Mouse (Mus musculus): ENCODE results near the gene Shld1.

Gene Shld1

DNA sequence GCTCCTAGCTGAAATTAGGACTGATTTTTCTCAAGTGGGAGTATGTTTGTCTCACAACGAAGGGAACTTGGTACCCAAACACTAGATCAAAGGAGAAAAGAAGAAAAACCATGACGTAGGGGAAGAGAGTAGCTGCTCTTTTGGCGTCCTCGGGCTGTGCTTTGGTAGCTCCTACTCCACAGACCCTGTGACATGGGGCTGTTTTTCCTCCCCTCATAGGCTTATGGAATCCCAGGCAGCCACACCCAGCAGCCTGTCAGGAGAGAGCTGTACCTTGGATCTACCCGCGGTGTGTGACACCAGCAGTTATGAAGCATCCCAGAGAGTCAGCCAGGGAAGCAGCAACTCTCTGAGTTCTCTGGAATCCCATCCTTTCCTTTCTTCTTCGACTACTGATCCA lies 5.0 kb downstream of the Shld1 start:
- peak; percentile 48 for DNase-seq (ENCODE audit: low read depth, low spot score)

DNA sequence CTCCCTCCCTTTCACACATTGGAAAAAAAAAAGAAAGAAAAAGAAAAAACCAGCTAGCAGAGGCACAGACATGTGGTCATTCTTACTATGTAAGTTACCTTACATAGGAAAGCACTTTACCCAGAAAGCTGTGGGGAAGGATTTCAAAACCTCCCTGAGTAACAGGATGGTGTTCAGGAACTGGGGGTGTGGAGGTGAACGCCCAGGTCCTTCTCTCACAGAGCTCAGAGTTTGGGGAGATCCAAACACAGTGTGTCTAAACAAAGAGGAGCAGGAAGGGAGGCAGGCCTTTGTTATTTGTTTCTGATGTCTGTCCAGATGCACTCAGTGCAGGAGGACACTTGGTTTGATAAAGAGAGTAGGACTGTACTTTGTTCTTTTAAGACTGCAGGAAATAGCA lies 5.6 kb downstream of the Shld1 start:
- no peak for DNase-seq (ENCODE audit: low read depth, low spot score)

DNA sequence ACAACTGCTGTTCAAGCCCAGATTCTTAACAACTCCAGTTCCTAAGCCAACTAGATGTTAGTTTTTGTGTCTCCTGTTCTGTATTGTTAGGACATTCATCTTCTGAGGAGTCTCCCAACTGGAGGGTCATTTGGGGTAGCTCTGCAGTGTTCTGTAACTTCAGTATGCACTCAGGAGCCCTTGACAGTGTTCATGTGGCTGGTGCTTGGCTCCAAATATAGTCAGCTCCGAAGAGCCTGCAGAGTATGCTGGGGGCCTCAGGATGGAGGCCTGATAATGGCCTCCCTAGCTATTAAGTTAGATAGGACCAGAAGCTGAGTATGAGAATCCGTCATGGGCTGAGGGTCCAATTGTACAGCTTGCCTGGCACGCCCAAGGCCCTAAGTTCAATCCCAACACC lies 7.2 kb downstream of the Shld1 start:
- DNase-seq (ENCODE audit: low read depth, low spot score) = no peak

DNA sequence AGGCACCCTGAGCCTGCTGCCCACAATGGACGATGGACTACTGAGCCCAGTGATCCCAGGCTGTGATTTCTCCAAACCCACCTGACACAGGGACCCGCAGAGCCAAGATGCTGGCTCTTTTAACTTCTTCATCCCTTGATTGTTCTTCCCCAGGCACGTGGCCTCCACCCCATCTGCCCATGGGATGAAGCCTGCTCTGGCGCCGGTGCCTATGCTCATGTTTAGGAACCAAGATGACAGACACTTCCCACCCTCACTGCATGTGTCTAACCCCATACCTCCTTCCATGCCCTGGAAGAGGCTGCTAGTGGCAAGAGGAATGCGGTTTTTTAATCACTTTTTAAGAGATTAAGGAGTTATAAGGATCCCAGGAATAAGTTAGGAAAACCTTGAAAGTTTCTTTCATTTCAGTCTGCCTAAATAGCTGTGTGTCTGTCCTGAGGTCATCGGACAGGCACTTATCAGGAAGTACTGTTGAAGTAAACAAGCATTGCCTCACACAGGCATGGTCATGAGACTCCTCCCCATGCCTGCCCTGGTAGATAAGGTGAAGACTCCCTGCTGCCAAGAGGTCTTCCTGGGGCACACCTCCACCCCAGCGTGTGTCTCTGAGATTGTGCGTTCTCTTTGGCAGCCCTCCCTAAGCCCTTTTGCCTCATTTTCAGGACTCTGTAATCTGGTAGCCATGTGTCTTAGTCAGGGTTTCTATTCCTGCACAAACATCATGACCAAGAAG lies 8.8 kb downstream of the Shld1 start:
- no peak for DNase-seq (ENCODE audit: low read depth, low spot score)

DNA sequence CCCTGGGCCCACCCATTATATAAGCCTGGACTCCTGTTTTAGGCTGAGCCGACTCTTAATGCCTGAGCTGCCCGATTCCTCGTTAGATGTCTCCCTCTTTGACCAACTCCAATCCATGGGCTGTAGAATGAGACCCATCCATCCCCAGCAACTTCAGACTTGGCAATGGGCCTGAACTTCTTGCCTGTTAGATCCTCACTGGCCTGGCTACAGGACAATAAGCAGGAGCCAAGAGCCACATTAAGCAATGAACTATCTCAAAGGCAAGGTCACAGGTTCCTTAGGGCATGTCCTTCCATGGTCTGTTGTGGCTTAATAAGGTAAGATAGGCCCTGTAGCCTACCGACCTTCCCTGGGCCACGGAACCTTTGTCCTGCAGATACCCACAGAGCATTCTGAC lies 9.8 kb downstream of the Shld1 start:
- DNase-seq (ENCODE audit: low read depth, low spot score) = no peak

DNA sequence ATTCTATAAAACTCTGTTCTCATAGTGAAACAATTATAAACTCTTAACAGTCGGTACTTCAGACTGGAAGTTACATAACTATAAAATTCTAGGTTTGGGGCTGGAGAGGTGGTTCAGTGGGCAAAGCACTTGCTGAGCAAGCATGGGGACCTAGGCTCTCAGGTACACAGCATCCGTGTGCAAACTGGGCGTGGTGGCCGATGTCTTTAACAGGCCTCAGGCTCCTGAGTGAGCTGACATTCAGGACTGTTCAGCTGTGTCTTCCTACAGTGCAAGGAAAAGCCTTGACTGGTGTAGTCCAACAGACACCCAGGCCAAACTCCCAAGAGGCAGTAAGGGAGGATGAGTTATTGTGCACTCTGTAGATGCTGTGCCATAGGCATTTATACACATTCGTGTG lies 10.5 kb downstream of the Shld1 start:
- DNase-seq (ENCODE audit: low read depth, low spot score) = no peak

DNA sequence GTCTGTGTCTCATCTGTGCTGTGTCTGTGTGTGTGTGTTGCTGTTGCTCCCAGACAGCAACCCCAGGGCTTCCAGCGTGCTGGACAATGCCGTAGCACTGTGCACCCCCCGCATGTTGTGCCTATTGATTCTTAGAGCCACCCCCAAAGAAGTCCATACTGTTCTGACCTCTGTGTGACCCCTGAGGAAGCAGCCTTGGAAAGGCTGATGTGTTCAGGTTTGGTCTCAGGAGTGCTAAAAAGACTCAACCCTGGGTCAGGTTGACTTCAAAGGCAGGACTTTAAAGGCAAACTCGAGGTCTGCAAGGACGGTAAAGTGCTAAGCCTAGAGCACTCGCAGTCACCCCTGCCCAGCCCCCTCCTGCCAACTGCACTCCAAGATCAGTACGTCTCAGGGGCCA lies 11.0 kb downstream of the Shld1 start:
- DNase-seq (ENCODE audit: low read depth, low spot score) = no peak

DNA sequence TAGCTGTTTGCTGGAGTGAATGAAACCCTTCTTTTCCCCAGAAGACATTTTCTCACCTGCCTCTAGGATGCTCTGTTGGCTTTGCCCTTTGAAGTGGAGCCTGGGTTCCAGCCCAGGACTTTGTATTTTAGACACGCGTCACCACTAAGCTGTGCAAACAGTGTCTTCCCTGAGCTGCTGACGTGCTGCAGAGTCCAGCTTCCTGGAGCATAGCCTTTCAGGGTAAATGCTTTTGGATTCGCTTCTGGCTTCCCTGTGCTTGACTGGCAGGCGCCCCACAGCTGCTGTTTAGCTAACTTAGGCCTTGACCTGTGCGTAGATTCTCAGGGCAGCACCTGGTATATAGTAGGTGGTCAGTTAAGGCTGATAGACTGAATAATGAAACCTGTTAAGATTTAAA lies 11.7 kb downstream of the Shld1 start:
- no peak for DNase-seq (ENCODE audit: low read depth, low spot score)

DNA sequence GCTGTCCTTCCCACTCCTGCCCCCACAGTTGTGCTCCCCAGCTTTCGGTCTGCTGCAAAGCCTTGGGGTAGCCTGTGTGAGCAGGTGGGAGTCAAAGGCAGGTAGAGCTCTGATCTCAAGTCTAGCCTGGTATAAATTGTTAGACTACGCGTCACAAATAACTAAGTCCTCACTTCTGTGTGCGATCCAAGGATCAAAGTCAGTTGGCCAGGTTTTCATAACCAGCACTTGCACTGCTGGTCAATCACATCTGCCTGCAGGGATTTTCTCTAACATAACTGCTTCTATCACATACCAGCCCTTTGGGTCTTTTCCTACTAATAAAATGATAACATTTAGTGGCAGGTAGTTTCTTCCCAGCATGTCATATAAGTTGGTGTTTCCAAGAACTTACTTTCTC lies 14.2 kb downstream of the Shld1 start:
- DNase-seq (ENCODE audit: low read depth, low spot score) = no peak

DNA sequence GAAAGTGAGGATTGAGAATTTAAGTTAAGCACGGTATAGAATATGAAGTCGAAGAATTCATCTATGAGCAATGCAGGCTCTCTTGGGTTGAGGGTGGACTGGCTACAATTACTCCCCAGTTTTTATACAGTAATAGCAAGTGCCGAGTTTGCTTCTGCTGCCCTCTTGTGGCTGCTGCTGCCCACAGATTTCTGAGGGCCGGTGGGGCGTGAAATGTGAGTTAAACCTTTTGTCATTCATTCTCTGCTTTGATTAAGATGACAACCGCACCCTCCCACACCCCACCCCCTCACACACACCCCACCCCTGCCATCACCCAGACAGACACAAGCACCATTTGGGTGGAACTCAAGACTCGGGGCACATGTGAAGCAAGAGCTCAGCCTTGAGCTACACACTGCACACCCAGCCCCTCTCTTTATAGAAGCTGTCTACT lies 14.7 kb downstream of the Shld1 start:
- peak; percentile 85 for DNase-seq (ENCODE audit: low read depth, low spot score)

DNA sequence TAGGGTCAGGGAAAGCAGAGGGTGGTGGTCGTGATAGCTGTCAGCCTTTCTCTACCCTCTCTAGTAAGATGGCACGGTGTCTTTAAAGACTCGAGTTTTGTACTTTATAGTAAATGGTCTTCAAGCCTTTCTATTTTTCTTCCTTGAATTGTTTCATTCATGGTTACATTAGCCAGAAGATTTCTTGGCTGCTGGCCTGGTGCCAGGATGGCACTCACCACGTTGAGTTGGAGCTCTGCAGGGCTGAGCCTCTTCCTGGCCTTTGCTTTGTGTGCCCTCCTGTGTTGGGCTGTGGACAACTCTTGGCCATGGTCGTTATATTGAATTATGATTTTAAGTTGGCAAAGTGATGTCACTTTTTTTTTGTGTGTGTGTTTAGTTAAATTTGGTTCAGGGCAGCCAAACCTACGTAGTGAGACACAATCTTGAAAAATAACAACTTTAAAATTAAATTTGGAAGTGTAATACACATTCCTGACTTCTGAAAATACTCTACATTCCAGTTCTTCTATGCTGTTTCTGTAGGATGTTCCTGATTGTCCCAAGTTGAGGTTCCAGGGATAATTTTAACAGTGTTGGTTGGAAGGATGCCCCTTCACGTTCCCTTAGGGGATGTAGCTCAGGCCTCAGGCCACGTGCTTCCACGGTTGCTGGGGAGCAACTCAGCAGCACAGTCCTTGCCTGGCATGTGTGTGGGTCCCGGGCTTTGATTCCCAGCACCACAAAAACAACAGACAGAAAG lies 18.7 kb downstream of the Shld1 start:
- DNase-seq (ENCODE audit: low read depth, low spot score) = no peak

DNA sequence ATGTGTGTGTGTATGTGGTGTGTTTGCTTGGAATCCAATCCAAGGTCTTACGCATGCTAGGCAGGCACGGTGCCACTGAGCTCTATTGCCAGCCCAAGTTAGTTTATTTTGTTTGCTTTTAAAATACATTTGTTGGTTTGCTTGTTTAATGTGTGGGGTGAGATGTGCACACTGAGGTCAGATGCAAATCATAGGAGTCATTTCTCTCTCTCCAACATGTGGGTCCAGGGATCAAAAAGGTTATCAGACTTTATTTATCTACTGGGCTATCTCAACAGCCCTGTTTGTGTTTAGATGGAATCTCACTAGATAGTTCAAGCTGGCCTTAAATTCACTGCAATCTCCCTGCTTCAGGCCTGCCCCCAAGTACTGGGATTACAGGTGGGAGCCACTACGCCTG lies 19.6 kb downstream of the Shld1 start:
- no peak for DNase-seq (ENCODE audit: low read depth, low spot score)

DNA sequence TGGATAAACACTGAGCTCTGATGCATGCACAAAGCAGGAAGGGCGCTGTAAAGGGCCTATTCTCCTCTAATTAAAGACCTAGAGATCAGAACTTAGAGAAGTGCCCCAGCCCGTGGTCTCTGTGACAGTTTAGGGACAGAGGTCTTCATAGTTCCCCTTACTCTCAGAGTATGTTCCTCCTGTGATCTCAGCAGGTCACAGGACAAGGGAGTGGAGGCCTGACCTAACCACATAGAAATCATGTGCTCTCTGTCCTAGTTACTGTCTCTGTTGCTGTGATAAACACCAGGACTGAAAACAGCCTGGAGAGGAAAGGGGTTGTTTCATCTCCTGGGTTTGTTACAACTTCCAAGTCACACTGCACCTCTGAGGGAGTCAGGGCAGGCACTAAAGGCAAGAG lies 23.8 kb downstream of the Shld1 start:
- DNase-seq (ENCODE audit: low read depth, low spot score) = no peak

DNA sequence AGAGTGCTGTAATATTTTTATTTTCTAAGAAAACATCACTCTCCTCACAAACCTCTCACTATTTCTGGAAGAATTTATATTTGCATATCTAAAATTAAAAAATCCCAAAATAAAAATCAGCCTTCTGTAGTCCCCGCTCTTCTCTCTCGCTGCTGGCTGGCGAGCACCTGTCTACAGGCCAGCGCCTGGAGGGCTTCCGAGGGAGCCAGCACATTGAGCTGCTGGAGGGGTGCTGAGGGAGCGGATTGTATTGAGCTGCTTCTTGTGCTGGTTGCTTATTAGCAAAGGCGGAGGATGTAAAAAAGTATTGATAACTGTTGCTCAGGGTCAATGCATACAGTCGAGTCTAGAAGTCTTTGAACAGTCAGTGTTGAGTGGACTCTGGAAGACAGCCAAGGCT lies 25.3 kb downstream of the Shld1 start:
- DNase-seq (ENCODE audit: low read depth, low spot score) = no peak

DNA sequence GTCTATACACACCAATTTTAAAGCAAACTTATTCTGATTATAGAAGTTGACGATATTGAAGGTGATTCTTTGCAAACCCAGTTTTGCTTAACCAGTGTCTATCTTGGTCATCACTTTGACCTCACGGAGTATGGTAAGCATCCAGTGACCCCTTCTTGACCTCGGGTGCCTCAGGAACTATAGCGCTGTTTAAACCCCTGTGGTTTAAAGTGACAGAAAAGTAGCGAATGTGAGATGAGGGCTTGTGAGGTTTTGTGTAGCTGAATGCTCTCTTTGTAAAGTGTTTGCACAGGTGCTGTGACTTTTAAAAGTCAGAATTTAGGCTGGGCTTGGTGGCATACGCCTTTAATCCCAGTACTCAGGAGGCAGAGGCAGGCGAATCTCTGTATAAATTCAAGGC lies 27.8 kb downstream of the Shld1 start:
- no peak for DNase-seq (ENCODE audit: low read depth, low spot score)

DNA sequence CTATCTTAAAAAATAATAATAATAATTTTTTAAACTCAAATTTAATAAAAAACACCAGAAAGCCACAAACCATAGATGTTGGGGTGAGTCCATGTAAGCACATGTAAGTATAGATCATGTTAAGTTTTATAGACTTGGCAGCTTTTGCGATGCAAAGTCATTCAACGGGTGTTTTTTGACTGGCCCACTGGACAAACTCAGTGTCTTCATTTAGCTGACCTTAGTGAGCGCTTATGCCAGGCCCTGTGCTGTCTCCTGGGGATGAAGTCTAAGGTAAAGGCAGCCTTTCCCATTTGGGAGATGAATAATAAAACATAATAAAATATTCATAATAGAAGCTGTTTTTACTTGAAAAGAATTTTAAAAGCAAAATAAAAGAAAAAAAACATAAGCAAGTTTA lies 28.2 kb downstream of the Shld1 start:
- DNase-seq (ENCODE audit: low read depth, low spot score) = no peak

DNA sequence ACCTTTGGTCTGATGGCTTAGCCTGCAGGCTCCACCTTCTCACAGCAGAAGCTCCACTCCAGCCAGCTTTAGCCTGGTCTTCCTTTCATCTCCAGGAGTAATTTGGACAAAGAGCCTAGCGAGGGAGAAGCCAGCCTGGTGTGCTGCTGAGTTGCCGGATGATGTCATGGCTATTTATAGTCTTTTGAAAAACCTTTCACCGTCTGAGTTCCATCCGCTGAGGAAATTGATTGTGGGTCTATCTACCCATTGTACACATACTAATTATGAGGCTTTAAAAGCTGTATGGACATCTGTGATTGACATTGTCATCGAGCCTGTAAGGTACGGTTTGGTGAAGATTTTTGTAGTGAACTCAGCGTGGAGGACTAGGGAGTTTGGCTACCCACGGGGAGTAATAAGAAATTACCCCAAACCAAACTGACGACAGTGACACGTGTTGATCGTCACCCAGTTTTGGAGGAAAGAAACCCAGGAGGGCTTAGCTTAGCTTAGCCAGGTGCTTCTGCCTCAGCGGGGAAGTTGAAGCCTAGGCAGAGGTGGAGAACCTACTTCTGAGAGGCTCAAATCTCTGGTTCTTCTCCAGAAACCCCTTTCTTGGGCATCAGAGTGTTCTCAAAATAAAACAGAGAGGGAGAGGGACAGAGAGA lies 28.8 kb downstream of the Shld1 start:
- DNase-seq (ENCODE audit: low read depth, low spot score) = no peak

DNA sequence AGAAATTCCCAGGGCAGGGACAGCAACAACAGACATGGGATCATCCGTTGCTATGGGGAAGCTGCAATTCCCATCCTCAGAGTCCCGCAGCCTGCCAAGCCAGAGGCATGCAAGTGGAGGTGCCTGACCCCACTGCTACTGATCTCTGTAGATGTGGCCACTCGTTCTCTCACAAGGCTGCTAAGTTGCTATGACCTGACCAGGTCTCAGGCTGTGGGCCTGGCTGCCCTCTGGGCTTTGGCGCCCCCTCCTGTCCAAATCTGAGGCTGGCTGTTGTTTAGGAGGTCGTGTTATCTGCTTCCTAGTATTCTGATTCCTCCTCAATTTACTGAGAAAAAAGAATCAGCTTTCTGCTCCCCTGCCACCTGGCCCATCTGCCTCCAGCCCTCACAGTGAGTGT lies 29.4 kb downstream of the Shld1 start:
- DNase-seq (ENCODE audit: low read depth, low spot score) = peak; percentile 76

DNA sequence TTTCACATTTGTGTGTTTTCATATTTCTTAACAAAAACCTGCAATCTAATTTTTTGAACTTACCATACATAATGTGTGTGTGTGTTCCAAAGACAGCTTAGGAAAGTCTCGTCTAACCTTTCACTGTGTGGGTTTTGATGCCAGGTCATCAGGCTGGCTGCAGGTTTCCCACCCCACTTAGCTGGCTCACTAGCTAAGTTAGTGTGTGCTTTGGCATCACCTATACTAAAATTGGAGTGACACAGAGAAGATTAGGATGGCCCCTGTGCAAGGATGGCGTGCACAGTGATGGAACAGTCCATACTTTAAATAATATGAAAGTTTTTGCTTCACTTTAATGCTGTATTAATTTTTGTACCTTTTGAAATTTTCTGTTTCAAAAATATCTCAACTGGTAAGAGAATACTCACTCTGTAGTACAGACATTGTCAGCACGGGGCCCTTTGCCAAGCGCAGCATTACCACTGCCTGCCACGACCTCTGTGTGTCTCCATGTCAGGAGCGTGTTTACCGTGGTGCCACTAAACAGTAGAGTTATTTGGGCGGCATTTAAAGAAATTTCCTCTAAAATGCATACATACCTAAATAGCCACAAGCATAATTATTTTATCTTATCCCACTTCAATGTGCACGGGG lies 30.3 kb downstream of the Shld1 start:
- no peak for DNase-seq (ENCODE audit: low read depth, low spot score)

DNA sequence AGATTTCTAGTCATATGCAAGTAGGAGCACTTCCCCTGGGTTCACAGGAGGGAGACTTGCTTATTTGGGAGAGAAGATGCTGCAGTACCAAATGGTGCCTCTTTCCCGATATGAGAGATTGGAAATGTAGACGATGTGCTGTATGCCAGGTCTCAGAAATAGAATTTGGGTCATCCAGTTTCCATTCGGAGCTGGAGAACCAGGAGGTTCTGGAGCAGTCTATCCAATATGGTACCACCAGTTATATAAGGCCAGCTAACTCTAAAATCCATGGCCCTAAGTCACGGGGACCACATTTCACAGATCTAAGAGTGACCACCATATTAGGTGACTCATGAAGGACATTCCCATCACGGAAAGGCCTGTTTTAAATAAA lies 30.8 kb downstream of the Shld1 start:
- no peak for DNase-seq (ENCODE audit: low read depth, low spot score)

DNA sequence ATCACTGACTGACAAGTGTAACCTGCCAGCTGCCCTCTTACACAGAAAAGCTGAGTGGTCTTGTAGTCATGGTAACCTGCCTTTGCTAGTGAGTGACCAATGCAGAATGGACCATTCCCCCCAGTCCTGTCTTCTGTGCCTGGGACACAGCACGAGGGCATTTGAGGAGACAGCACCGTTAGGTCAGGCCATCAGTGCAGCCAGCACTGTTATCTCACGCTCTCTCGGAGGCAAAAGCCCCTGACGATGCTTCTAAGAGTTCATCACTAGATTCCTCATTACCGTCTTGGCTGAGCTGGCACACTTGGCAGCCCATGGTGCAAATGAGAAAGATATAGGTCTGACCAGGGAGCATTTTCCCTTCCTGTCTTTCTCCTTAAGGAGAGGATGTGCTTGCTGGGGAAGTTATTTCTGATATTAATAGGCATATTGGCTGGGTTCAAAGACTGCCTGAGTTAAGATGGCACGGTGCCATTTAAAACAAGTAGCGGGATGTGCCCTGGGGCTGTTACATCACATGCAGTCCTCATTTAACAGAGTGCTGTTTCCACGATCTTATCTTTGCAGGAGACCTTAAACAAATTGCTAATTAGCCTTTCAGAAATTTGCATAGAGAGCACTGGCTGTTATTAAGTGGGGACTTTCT lies 34.3 kb downstream of the Shld1 start:
- no peak for DNase-seq (ENCODE audit: low read depth, low spot score)

DNA sequence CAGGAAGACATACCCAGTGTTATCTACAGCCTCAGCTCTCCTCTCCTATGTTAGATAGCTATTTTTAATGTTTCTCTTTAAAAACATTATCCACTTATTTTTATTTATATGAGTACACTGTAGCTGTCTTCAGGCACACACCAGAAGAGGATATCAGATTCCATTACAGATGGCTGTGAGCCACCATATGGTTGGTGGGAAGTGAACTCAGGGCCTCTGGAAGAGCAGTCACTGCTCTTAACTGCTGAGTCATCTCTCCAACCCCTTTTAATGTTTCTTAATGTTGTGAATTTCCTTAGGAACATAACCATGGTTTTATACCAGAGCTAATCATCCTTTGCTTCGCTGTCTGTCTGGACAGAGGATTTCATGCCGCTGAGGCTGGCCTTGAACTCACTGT lies 35.1 kb downstream of the Shld1 start:
- no peak for DNase-seq (ENCODE audit: low read depth, low spot score)
